17 mouse cellular contexts compared by ENCODE assay signal in the genomic region with DNA sequence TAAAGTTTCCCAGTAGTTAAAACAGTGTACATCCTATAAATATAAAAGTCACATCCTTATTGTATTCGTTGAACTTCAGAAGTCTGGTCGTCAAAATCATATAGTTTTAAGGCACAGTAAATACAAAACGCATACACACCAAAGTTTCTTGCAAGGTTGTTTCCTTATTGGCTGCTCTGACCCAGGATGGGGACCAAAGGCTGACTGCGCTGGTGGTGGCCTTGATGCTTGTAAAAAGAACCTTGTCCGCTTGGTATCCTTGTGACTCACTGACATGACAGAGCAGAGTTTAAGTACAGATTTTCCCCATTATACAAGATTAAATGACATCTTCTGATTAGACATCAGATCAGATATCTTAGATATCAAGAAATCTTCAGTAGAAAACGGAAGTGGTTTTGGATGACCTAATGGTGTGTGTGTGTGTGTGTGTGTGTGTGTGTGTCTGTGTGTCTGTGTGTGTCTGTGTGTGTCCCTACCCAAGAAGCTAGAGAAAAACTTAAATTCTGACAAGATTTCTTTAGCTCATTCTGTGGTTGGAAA.
DNase-seq lines count a peak whose midpoint lies in the region; ATAC-seq lines count a peak whose summit lies in the region.
"Had no signal": no experiment of that assay in that cellular context is flagged by ENCODE, and none has a peak within 500 bp of the region (broad histone marks: within the 10 kb centered on the region; RNA-seq: fewer than 3 reads in every experiment).

No protein-coding gene starts in this region.

- 0 out of 2 replicates have a peak, but pooled peaks have one; percentile 22 for ATAC-seq in megakaryocyte, adult 5-6 weeks (ENCODE audit: poor library complexity, severe bottlenecking)
- ATAC-seq: forebrain, embryonic 15.5 days; midbrain, embryonic 13.5 days had no signal

- DNase-seq in adrenal gland, adult (ENCODE audit: inconsistent age in 2 of 2, low spot score in 1 of 2): peak; percentile 76 to 90
- DNase-seq in adrenal gland, postnatal 4 days (ENCODE audit: low spot score in 2 of 2): no peak
- peak; percentile 2 for DNase-seq in NIH3T3 (ENCODE audit: low read depth)
- DNase-seq in adrenal gland, postnatal 36 days: peak; percentile 71 to 78
- DNase-seq in urinary bladder, postnatal 4 days (ENCODE audit: low spot score in 2 of 2): no peak
- no peak for DNase-seq in kidney, postnatal 36 days
- no peak for DNase-seq in spleen, postnatal 14 days (ENCODE audit: low spot score in 2 of 2)
- DNase-seq: cerebellum, adult 9-10 months; layer of hippocampus, adult 9-11 months; liver, embryonic 13.5 days; lung, adult 2 months; lung, postnatal 14 days; right cerebral cortex, postnatal 25 days; spleen, adult 18-20 months had no signal

Comparison
In these comparisons a context has a peak if more than half of its experiments do, and no peak if none do; other contexts are left out.
1. DNase-seq: peak in adrenal gland, adult (2 of 2), NIH3T3 (single experiment) and adrenal gland, postnatal 36 days (2 of 2); none in adrenal gland, postnatal 4 days (0 of 2), urinary bladder, postnatal 4 days (0 of 2), kidney, postnatal 36 days (0 of 2) and spleen, postnatal 14 days (0 of 2).